Mouse (Mus musculus): ENCODE measurements around the gene Enox1. TPM values are rescaled to one million over a fixed set of nuclear protein-coding genes. Genes with fewer than 3 reads are reported as not detected.

Gene Enox1
- total and polyA plus RNA-seq, 2 experiments from 2014 or later = 29.1 to 42.7 TPM

DNA sequence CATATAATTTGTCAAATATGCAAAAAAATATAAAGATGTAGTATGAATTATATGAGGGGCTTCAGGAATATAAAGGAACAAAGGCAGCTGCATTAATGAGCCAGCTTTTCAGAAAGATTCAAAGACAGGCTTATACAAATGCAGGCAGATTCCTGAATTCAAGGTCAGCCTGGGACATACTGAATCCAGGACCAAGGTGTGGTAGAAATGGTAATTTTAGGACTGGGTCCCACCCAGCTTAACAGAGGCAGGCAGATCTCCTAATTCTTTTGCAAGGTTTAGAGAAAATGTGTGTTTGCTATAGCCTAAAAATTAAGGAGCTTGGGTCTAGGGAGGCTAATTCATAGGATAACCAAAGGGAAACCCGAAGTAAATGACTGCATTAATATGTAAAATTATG, 363.1 kb downstream of the Enox1 start:
- no peak overlapping the region for H3K4me2 ChIP-seq (ENCODE audit: low read depth, low read length)
- H3K4me3 ChIP-seq (ENCODE audit: low read length) = no peak overlapping the region
- H3K9ac ChIP-seq (replicated peaks; ENCODE audit: low read length) = no peak overlapping the region
- DNase-seq (ENCODE audit: low spot score) (no peak), ATAC-seq (no peak)
- no peak overlapping the region for H3K27ac ChIP-seq
- WGBS = 67% methylated on average over 1 of the region's 1 CpGs
- H3K9me3 ChIP-seq (ENCODE audit: low read length) = no peaks in the 10 kb centered on the region
- no peaks in the 10 kb centered on the region for H3K4me1 ChIP-seq (ENCODE audit: insufficient read depth, low read length)
- no peak for TF ChIP-seq CTCF (IDR thresholded peaks at IDR 0.05; ENCODE audit: low read depth)
- no peaks in the 10 kb centered on the region for H3K27me3 ChIP-seq (ENCODE audit: insufficient read depth, low read length)
- H3K36me3 ChIP-seq (ENCODE audit: insufficient read depth, low read length) = no peaks in the 10 kb centered on the region

DNA sequence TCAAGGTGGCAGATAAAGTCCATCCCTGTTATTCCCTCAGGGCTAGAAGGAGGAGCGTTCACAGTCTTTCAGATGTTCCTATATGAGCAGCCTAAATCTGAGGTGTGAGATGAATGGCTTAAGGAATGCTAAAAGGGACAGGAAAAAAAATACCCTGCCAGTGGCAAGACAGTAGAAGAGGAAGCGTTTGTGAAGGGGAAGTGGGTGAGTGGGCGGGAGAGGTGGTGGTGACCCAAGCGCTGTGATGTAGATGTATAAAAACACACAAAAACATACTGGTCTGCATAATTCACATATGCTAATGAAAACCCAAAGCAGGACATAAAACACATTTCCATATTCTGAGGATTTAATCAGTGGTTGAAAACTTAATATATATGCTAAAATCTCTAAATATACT, 367.7 kb downstream of the Enox1 start:
- H3K4me1 ChIP-seq (ENCODE audit: insufficient read depth, low read length) = 0 out of 2 replicates have a peak, but pooled peaks cover 3% of the 10 kb centered on the region
- H3K9me3 ChIP-seq (ENCODE audit: low read length) = no peaks in the 10 kb centered on the region
- TF ChIP-seq CTCF (IDR thresholded peaks at IDR 0.05; ENCODE audit: low read depth) = no peak
- whole genome bisulfite sequencing = 81% methylated on average over 4 of the region's 4 CpGs
- H3K36me3 ChIP-seq (ENCODE audit: insufficient read depth, low read length) = no peaks in the 10 kb centered on the region
- DNase-seq (ENCODE audit: low spot score) (no peak), ATAC-seq (no peak)
- no peaks in the 10 kb centered on the region for H3K27me3 ChIP-seq (ENCODE audit: insufficient read depth, low read length)
- no peak overlapping the region for H3K4me2 ChIP-seq (ENCODE audit: low read depth, low read length)
- no peak overlapping the region for H3K9ac ChIP-seq (replicated peaks; ENCODE audit: low read length)
- H3K4me3 ChIP-seq (ENCODE audit: low read length) = no peak overlapping the region
- H3K27ac ChIP-seq = no peak overlapping the region

DNA sequence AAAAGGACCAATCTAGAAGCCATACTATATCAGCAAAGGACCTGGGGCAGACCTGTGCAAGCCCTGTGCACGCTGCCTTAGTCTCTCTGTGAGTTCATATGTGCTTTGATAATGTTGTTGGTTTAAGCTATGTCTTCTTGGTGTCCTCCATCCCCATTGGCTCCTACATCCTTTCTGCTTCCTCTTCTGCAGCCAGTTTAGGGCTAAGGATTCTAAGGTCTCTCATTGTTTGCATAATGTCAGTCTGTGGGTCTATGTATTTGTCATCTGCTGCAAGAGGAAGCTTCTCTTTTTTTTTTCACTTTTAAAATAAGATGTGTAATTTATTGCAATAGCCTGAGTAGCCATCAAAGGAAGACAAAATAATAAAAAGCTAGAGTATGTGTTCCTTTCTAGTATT, 369.7 kb downstream of the Enox1 start:
- Histone ChIP-seq H3K4me3 (ENCODE audit: low read length) (no peak overlapping the region), H3K4me2 (ENCODE audit: low read depth, low read length) (no peak overlapping the region), H3K4me1 (ENCODE audit: insufficient read depth, low read length) (0 out of 2 replicates have a peak, but pooled peaks cover 3% of the 10 kb centered on the region), H3K36me3 (ENCODE audit: insufficient read depth, low read length) (no peaks in the 10 kb centered on the region), H3K9me3 (ENCODE audit: low read length) (no peaks in the 10 kb centered on the region), H3K9ac (replicated peaks; ENCODE audit: low read length) (no peak overlapping the region), H3K27ac (no peak overlapping the region), H3K27me3 (ENCODE audit: insufficient read depth, low read length) (no peaks in the 10 kb centered on the region)
- DNase-seq (ENCODE audit: low spot score) (no peak), ATAC-seq (no peak)
- WGBS = 100% methylated on average over 1 of the region's 1 CpGs
- TF ChIP-seq CTCF (IDR thresholded peaks at IDR 0.05; ENCODE audit: low read depth) = no peak

DNA sequence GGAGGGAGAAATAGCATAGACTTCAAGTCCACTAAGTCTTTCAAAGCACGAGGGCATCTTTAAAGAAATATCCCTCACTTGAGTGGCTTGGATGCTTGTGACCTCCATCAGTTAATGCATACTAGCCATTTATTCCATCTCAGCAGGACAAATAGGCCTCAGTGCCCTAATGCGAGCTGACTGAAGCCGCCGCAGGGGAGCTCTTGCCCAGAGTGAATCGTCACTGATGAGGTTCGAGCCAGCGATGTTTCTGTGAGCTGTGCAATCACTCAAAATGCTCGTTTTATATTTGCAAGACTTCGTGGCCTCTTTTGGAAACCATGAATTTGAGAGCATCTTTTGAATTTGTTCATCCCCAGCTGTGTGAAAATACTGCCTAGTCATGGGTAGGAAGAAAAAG, 372.6 kb downstream of the Enox1 start:
- ATAC-seq (peak; percentile 55; the same call in 1 of the 2 replicates), DNase-seq (ENCODE audit: low spot score) (peak; percentile 51)
- Histone ChIP-seq H3K27ac (no peak overlapping the region), H3K27me3 (ENCODE audit: insufficient read depth, low read length) (no peaks in the 10 kb centered on the region), H3K4me2 (ENCODE audit: low read depth, low read length) (no peak overlapping the region), H3K36me3 (ENCODE audit: insufficient read depth, low read length) (no peaks in the 10 kb centered on the region), H3K9ac (replicated peaks; ENCODE audit: low read length) (no peak overlapping the region), H3K9me3 (ENCODE audit: low read length) (no peaks in the 10 kb centered on the region), H3K4me1 (ENCODE audit: insufficient read depth, low read length) (0 out of 2 replicates have a peak, but pooled peaks cover 3% of the 10 kb centered on the region), H3K4me3 (ENCODE audit: low read length) (no peak overlapping the region)
- WGBS = 61% methylated on average over 9 of the region's 9 CpGs
- no peak for TF ChIP-seq CTCF (IDR thresholded peaks at IDR 0.05; ENCODE audit: low read depth)

DNA sequence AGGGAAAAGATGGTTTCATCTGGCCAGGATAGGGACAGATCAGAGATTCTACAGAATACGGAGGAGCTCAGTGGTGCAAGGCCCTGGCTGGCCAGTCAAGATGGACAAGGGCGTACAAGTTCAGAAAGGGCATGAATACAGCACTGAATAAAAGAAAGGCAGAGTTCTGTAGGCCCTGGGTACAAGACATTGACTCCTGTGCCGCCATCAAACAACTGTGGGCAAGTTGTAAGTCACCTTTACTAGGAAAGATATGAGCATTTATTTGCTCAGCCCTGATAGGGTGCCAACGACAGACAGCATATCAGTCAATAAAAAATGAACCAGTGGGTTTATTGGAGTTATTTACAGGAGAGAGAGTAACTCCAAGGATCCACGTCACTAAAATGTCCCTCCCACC, 373.1 kb downstream of the Enox1 start:
- no peaks in the 10 kb centered on the region for H3K9me3 ChIP-seq (ENCODE audit: low read length)
- DNase-seq (ENCODE audit: low spot score) = no peak
- H3K9ac ChIP-seq (replicated peaks; ENCODE audit: low read length) = no peak overlapping the region
- ATAC-seq = no peak
- no peak overlapping the region for H3K4me3 ChIP-seq (ENCODE audit: low read length)
- H3K4me1 ChIP-seq (ENCODE audit: insufficient read depth, low read length) = 0 out of 2 replicates have a peak, but pooled peaks cover 3% of the 10 kb centered on the region
- WGBS = 88% methylated on average over 5 of the region's 5 CpGs
- H3K4me2 ChIP-seq (ENCODE audit: low read depth, low read length) = no peak overlapping the region
- no peaks in the 10 kb centered on the region for H3K36me3 ChIP-seq (ENCODE audit: insufficient read depth, low read length)
- H3K27ac ChIP-seq = no peak overlapping the region
- H3K27me3 ChIP-seq (ENCODE audit: insufficient read depth, low read length) = no peaks in the 10 kb centered on the region
- no peak for TF ChIP-seq CTCF (IDR thresholded peaks at IDR 0.05; ENCODE audit: low read depth)

DNA sequence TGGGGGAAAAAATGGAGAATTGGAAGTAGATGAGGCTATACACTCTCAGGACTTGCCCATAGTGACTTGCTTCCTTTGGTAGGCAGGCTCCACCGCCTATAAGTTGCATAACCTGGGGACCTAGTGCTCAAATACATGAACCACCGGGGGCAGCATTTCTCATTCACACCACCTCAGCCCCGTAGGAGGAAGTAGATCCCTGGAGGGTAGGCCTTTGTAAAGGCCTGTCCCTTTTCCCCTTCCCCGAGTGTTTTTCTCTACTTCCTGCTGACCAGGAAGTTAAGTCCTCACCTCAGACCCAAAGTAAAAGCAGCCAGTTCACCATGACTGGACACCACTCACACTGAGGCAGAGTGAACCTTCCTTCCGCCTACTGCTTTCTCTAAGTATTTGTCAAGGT, 377.1 kb downstream of the Enox1 start:
- ATAC-seq (0 out of 2 replicates have a peak, but pooled peaks have one; percentile 18), DNase-seq (ENCODE audit: low spot score) (peak; percentile 32)
- no peaks in the 10 kb centered on the region for H3K36me3 ChIP-seq (ENCODE audit: insufficient read depth, low read length)
- H3K9me3 ChIP-seq (ENCODE audit: low read length) = no peaks in the 10 kb centered on the region
- 0 out of 2 replicates have a peak, but pooled peaks cover 3% of the 10 kb centered on the region for H3K4me1 ChIP-seq (ENCODE audit: insufficient read depth, low read length)
- no peak overlapping the region for H3K9ac ChIP-seq (replicated peaks; ENCODE audit: low read length)
- H3K4me3 ChIP-seq (ENCODE audit: low read length) = no peak overlapping the region
- TF ChIP-seq CTCF (IDR thresholded peaks at IDR 0.05; ENCODE audit: low read depth) = peak; percentile 38; the same call in 1 of the 2 replicates
- 69% methylated on average over 5 of the region's 5 CpGs for WGBS
- H3K4me2 ChIP-seq (ENCODE audit: low read depth, low read length) = no peak overlapping the region
- H3K27me3 ChIP-seq (ENCODE audit: insufficient read depth, low read length) = no peaks in the 10 kb centered on the region
- no peak overlapping the region for H3K27ac ChIP-seq

DNA sequence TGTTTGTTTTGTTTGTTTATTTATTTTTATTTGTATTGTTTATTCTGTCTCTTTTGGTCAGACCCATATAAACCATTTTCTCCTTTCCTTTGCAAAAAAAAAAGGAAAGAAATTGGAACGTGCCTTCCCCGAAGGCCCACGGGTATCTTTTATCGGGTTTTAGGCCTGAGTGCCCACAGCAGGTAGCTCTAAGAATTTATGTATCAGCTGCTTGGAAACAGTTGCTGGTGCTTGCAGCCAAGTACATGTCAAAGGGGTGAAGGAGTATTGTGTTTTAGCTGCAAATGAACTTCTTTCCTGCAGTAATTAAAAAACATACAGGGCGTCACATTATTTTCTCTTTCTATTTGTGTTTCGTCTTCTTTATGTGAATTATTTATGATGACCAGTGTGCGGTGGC, 377.6 kb downstream of the Enox1 start:
- Histone ChIP-seq H3K4me1 (ENCODE audit: insufficient read depth, low read length) (0 out of 2 replicates have a peak, but pooled peaks cover 2% of the 10 kb centered on the region), H3K4me2 (ENCODE audit: low read depth, low read length) (no peak overlapping the region), H3K9me3 (ENCODE audit: low read length) (no peaks in the 10 kb centered on the region), H3K27me3 (ENCODE audit: insufficient read depth, low read length) (no peaks in the 10 kb centered on the region), H3K4me3 (ENCODE audit: low read length) (no peak overlapping the region), H3K27ac (no peak overlapping the region), H3K36me3 (ENCODE audit: insufficient read depth, low read length) (no peaks in the 10 kb centered on the region), H3K9ac (replicated peaks; ENCODE audit: low read length) (no peak overlapping the region)
- DNase-seq (ENCODE audit: low spot score) = peak; percentile 48
- TF ChIP-seq CTCF (IDR thresholded peaks at IDR 0.05; ENCODE audit: low read depth) = no peak
- WGBS = 38% methylated on average over 7 of the region's 7 CpGs
- no peak for ATAC-seq

All from hindbrain, postnatal 0 days (tissue).